Mouse (Mus musculus): ENCODE data around the gene Bptf. TPM values are rescaled to one million over a fixed set of nuclear protein-coding genes. Genes with fewer than 3 reads are reported as not detected.
A peak's percentile ranks its signal among the peaks of the same experiment; 100 is the strongest.
"Not testable (repeated sequence)": the region's sequence is repeated elsewhere in the genome, so short reads cannot be mapped to it uniquely, and the experiment has no call there.

The Bptf gene
- 38.5 and 41.8 TPM in 2 replicates for polyA plus RNA-seq (2014; fragmentation: Nextera tagmentation; extraction: Ambion mirVana)

- Histone ChIP-seq H3K4me3 (ENCODE audit: low read depth, low read length) (peak within 1 kb of the TSS; percentile 70), H3K27ac (ENCODE audit: low read depth, low read length) (peak within 1 kb of the TSS; percentile 87), H3K4me1 (ENCODE audit: control insufficient read depth, insufficient read depth, low read length) (peaks cover 13% of the 10 kb centered on the region), H3K36me3 (ENCODE audit: control insufficient read depth, insufficient read depth, low read length) (no peaks in the 10 kb centered on the region), H3K27me3 (ENCODE audit: control insufficient read depth, insufficient read depth, low read length) (no peaks in the 10 kb centered on the region), H3K4me2 (peak within 1 kb of the TSS; percentile 82), H3K9ac (ENCODE audit: low read length) (peak within 1 kb of the TSS; percentile 91), H3K9me3 (ENCODE audit: control insufficient read depth, low read length) (no peaks in the 10 kb centered on the region)
- peak; percentile 97 for ATAC-seq (ENCODE audit: low FRiP score)
- under 1% methylated on average over 57 of the region's 94 CpGs for WGBS
- peak; percentile 99 for DNase-seq (ENCODE audit: low spot score, missing footprints)
Observed at GRCm38 (mm10) chr11:107131749-107132421, at the start of gene Bptf. TSS of gene Bptf (minus strand) at chr11:107132127.

- Histone ChIP-seq H3K9ac (ENCODE audit: low read length) (no peak overlapping the region), H3K4me1 (ENCODE audit: control insufficient read depth, insufficient read depth, low read length) (no peaks in the 10 kb centered on the region), H3K27me3 (ENCODE audit: control insufficient read depth, insufficient read depth, low read length) (no peaks in the 10 kb centered on the region), H3K4me3 (ENCODE audit: low read depth, low read length) (no peak overlapping the region), H3K9me3 (ENCODE audit: control insufficient read depth, low read length) (no peaks in the 10 kb centered on the region), H3K36me3 (ENCODE audit: control insufficient read depth, insufficient read depth, low read length) (peaks cover 5% of the 10 kb centered on the region; the same call in 1 of the 2 replicates), H3K4me2 (no peak overlapping the region), H3K27ac (ENCODE audit: low read depth, low read length) (no peak overlapping the region)
- WGBS, result 86% methylated on average over 4 of the region's 4 CpGs
- ATAC-seq (ENCODE audit: low FRiP score), result no peak
- peak; percentile 69 for DNase-seq (ENCODE audit: low spot score, missing footprints)
Observed at GRCm38 (mm10) chr11:107161215-107161614, 29.3 kb upstream of the Bptf start.

GRCm38 (mm10) chr11:107159034-107159433 lies 27.1 kb upstream of the Bptf start:
- 25% methylated on average over 1 of the region's 1 CpGs for WGBS
- no peak overlapping the region for H3K4me3 ChIP-seq (ENCODE audit: low read depth, low read length)

GRCm38 (mm10) chr11:107156977-107157642 lies 25.2 kb upstream of the Bptf start:
- DNase-seq (ENCODE audit: low spot score, missing footprints) (peak; percentile 67), ATAC-seq (ENCODE audit: low FRiP score) (no peak)
- Histone ChIP-seq H3K9ac (ENCODE audit: low read length) (no peak overlapping the region), H3K4me1 (ENCODE audit: control insufficient read depth, insufficient read depth, low read length) (no peaks in the 10 kb centered on the region), H3K27me3 (ENCODE audit: control insufficient read depth, insufficient read depth, low read length) (no peaks in the 10 kb centered on the region), H3K27ac (ENCODE audit: low read depth, low read length) (no peak overlapping the region), H3K4me2 (no peak overlapping the region), H3K36me3 (ENCODE audit: control insufficient read depth, insufficient read depth, low read length) (no peaks in the 10 kb centered on the region), H3K9me3 (ENCODE audit: control insufficient read depth, low read length) (no peaks in the 10 kb centered on the region), H3K4me3 (ENCODE audit: low read depth, low read length) (no peak overlapping the region)
- WGBS, result 49% methylated on average over 5 of the region's 5 CpGs

More at GRCm38 (mm10) chr11:107159034-107159433, 27.1 kb upstream of the Bptf start:
- Histone ChIP-seq H3K9me3 (ENCODE audit: control insufficient read depth, low read length) (no peaks in the 10 kb centered on the region), H3K27ac (ENCODE audit: low read depth, low read length) (no peak overlapping the region), H3K36me3 (ENCODE audit: control insufficient read depth, insufficient read depth, low read length) (no peaks in the 10 kb centered on the region), H3K9ac (ENCODE audit: low read length) (no peak overlapping the region), H3K4me2 (no peak overlapping the region), H3K27me3 (ENCODE audit: control insufficient read depth, insufficient read depth, low read length) (no peaks in the 10 kb centered on the region), H3K4me1 (ENCODE audit: control insufficient read depth, insufficient read depth, low read length) (no peaks in the 10 kb centered on the region)
- DNase-seq (ENCODE audit: low spot score, missing footprints), result peak; percentile 82
- no peak for ATAC-seq (ENCODE audit: low FRiP score)

GRCm38 (mm10) chr11:107155292-107155691 lies 23.4 kb upstream of the Bptf start:
- no peak overlapping the region for H3K9ac ChIP-seq (ENCODE audit: low read length)
- H3K36me3 ChIP-seq (ENCODE audit: control insufficient read depth, insufficient read depth, low read length), result no peaks in the 10 kb centered on the region
- WGBS, result 87% methylated on average over 5 of the region's 5 CpGs
- H3K4me1 ChIP-seq (ENCODE audit: control insufficient read depth, insufficient read depth, low read length), result no peaks in the 10 kb centered on the region
- no peak overlapping the region for H3K4me2 ChIP-seq
- H3K4me3 ChIP-seq (ENCODE audit: low read depth, low read length), result no peak overlapping the region
- no peak for DNase-seq (ENCODE audit: low spot score, missing footprints)
- H3K9me3 ChIP-seq (ENCODE audit: control insufficient read depth, low read length), result no peaks in the 10 kb centered on the region
- H3K27me3 ChIP-seq (ENCODE audit: control insufficient read depth, insufficient read depth, low read length), result no peaks in the 10 kb centered on the region
- no peak overlapping the region for H3K27ac ChIP-seq (ENCODE audit: low read depth, low read length)
- no peak for ATAC-seq (ENCODE audit: low FRiP score)

GRCm38 (mm10) chr11:107154431-107154830 lies 22.5 kb upstream of the Bptf start:
- H3K4me1 ChIP-seq (ENCODE audit: control insufficient read depth, insufficient read depth, low read length), result no peaks in the 10 kb centered on the region
- no peak overlapping the region for H3K4me3 ChIP-seq (ENCODE audit: low read depth, low read length)
- 82% methylated on average over 7 of the region's 7 CpGs for WGBS
- H3K9ac ChIP-seq (ENCODE audit: low read length), result no peak overlapping the region
- H3K9me3 ChIP-seq (ENCODE audit: control insufficient read depth, low read length), result no peaks in the 10 kb centered on the region
- DNase-seq (ENCODE audit: low spot score, missing footprints) (no peak), ATAC-seq (ENCODE audit: low FRiP score) (no peak)
- no peak overlapping the region for H3K27ac ChIP-seq (ENCODE audit: low read depth, low read length)
- H3K36me3 ChIP-seq (ENCODE audit: control insufficient read depth, insufficient read depth, low read length), result no peaks in the 10 kb centered on the region
- H3K27me3 ChIP-seq (ENCODE audit: control insufficient read depth, insufficient read depth, low read length), result no peaks in the 10 kb centered on the region
- no peak overlapping the region for H3K4me2 ChIP-seq

GRCm38 (mm10) chr11:107153645-107154044 lies 21.7 kb upstream of the Bptf start:
- Histone ChIP-seq H3K27me3 (ENCODE audit: control insufficient read depth, insufficient read depth, low read length) (no peaks in the 10 kb centered on the region), H3K4me2 (no peak overlapping the region), H3K27ac (ENCODE audit: low read depth, low read length) (no peak overlapping the region), H3K9ac (ENCODE audit: low read length) (no peak overlapping the region), H3K4me1 (ENCODE audit: control insufficient read depth, insufficient read depth, low read length) (no peaks in the 10 kb centered on the region), H3K4me3 (ENCODE audit: low read depth, low read length) (no peak overlapping the region), H3K9me3 (ENCODE audit: control insufficient read depth, low read length) (no peaks in the 10 kb centered on the region), H3K36me3 (ENCODE audit: control insufficient read depth, insufficient read depth, low read length) (no peaks in the 10 kb centered on the region)
- 79% methylated on average over 5 of the region's 5 CpGs for WGBS
- ATAC-seq (ENCODE audit: low FRiP score) (no peak), DNase-seq (ENCODE audit: low spot score, missing footprints) (no peak)

- no peak overlapping the region for H3K27ac ChIP-seq (ENCODE audit: low read depth, low read length)
- no peak for ATAC-seq (ENCODE audit: low FRiP score)
- H3K4me3 ChIP-seq (ENCODE audit: low read depth, low read length), result no peak overlapping the region
- H3K4me2 ChIP-seq, result no peak overlapping the region
- no peaks in the 10 kb centered on the region for H3K4me1 ChIP-seq (ENCODE audit: control insufficient read depth, insufficient read depth, low read length)
- H3K36me3 ChIP-seq (ENCODE audit: control insufficient read depth, insufficient read depth, low read length), result no peaks in the 10 kb centered on the region
- no peak for DNase-seq (ENCODE audit: low spot score, missing footprints)
- WGBS, result 74% methylated on average over 7 of the region's 7 CpGs
- H3K9me3 ChIP-seq (ENCODE audit: control insufficient read depth, low read length), result no peaks in the 10 kb centered on the region
- H3K27me3 ChIP-seq (ENCODE audit: control insufficient read depth, insufficient read depth, low read length), result no peaks in the 10 kb centered on the region
- no peak overlapping the region for H3K9ac ChIP-seq (ENCODE audit: low read length)
Observed at GRCm38 (mm10) chr11:107151809-107152208, 19.9 kb upstream of the Bptf start.

GRCm38 (mm10) chr11:107143956-107144355 lies 12.0 kb upstream of the Bptf start:
- not testable (repeated sequence) for H3K9me3 ChIP-seq (ENCODE audit: control insufficient read depth, low read length); H3K27ac ChIP-seq (ENCODE audit: low read depth, low read length); ATAC-seq (ENCODE audit: low FRiP score); DNase-seq (ENCODE audit: low spot score, missing footprints); H3K36me3 ChIP-seq (ENCODE audit: control insufficient read depth, insufficient read depth, low read length); H3K4me3 ChIP-seq (ENCODE audit: low read depth, low read length); H3K4me1 ChIP-seq (ENCODE audit: control insufficient read depth, insufficient read depth, low read length); H3K27me3 ChIP-seq (ENCODE audit: control insufficient read depth, insufficient read depth, low read length); H3K4me2 ChIP-seq; H3K9ac ChIP-seq (ENCODE audit: low read length)
- WGBS, result 95% methylated on average over 11 of the region's 11 CpGs

All from midbrain, embryonic 11.5 days (tissue).